Mouse (Mus musculus): ENCODE measurements around the gene Plaur. TPM values are rescaled to one million over a fixed set of nuclear protein-coding genes. Genes with fewer than 3 reads are reported as not detected.
A peak's percentile ranks its signal among the peaks of the same experiment; 100 is the strongest.

Plaur gene
- polyA plus RNA-seq, 1 experiment: 3.0 TPM

DNA sequence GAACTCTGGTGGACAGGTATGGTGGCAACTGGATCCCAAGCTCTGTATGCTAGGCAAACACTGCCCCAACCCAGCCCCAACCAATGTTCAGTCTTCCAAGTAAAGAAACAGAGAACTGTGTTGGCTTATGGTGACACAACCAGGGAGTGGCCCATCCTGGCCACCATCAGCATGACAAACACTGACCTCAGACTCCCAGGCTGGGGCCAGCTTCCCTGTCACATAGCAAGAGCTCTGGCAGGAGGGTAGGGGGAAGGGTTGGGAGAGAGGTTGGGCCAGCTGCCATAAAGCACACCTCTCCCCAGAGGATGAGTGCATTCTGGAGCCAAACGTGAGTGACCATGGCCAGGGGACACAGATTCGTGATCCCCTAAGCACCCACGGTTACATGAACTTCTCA lies 2.4 kb upstream of the Plaur start:
- peaks cover 27% of the 10 kb centered on the region; the same call in 1 of the 2 replicates for H3K4me1 ChIP-seq (ENCODE audit: control insufficient read depth, insufficient read depth, insufficient read length, low read length)
- H3K4me3 ChIP-seq (ENCODE audit: insufficient read depth, low read depth, low read length): no peak overlapping the region
- peak overlapping the region; percentile 63 for H3K27ac ChIP-seq (replicated peaks; ENCODE audit: low read depth, low read length)

- Histone ChIP-seq H3K4me3 (ENCODE audit: insufficient read depth, low read depth, low read length) (0 out of 2 replicates have a peak overlapping the region, but pooled peaks have one; percentile 1), H3K27ac (replicated peaks; ENCODE audit: low read depth, low read length) (peak overlapping the region; percentile 76), H3K4me1 (ENCODE audit: control insufficient read depth, insufficient read depth, insufficient read length, low read length) (peaks cover 18% of the 10 kb centered on the region; the same call in 1 of the 2 replicates)
Measured at GRCm38 (mm10) chr7:24461376-24462051, 770 bp upstream of the Plaur start.

- Histone ChIP-seq H3K27ac (replicated peaks; ENCODE audit: low read depth, low read length) (no peak overlapping the region), H3K4me1 (ENCODE audit: control insufficient read depth, insufficient read depth, insufficient read length, low read length) (peaks cover 2% of the 10 kb centered on the region; the same call in 1 of the 2 replicates), H3K4me3 (ENCODE audit: insufficient read depth, low read depth, low read length) (no peak overlapping the region)
Measured at GRCm38 (mm10) chr7:24466835-24467234, 4.6 kb downstream of the Plaur start.

DNA sequence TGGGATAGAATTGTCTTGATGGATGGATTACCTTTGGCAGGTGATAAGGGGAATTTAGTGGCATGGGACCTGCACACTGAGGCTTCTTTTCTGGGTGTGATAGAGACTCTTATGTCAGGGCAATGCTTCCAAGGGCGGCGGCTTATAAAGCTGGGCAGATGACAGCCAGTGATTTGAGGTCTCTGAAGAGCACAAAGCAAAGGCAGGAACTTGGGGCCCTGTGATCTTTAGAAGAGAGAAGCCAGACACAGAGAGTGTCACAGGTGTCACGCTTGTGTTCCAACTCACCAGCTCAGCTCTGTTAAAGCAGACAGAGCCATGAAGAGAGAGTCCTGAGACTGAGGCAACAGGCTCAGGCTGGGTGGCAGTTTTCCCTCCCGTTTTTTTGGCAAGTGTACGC lies 5.6 kb downstream of the Plaur start:
- Histone ChIP-seq H3K27ac (replicated peaks; ENCODE audit: low read depth, low read length) (no peak overlapping the region), H3K4me3 (ENCODE audit: insufficient read depth, low read depth, low read length) (no peak overlapping the region), H3K4me1 (ENCODE audit: control insufficient read depth, insufficient read depth, insufficient read length, low read length) (peaks cover 2% of the 10 kb centered on the region; the same call in 1 of the 2 replicates)

DNA sequence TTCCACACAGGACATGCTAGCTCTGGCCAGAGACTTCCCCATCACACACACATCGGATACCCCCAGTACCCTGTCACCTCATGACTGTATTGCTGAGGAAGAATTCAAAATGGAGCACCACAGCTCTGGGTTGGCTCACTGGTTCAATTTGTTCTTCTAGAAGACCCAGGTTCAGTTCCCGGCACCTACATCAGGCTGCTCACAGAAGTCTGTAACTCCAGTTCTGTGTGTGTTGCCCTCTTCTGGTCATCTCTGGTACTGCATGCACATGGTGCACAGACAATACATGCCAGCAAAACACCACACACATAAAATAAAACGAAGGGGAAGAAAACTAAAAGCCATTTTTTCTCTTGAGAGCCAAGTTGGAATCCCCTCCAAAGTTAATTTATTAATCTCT lies 6.8 kb downstream of the Plaur start:
- H3K4me1 ChIP-seq (ENCODE audit: control insufficient read depth, insufficient read depth, insufficient read length, low read length): peaks cover under 1% of the 10 kb centered on the region; the same call in 1 of the 2 replicates
- H3K27ac ChIP-seq (replicated peaks; ENCODE audit: low read depth, low read length): no peak overlapping the region
- no peak overlapping the region for H3K4me3 ChIP-seq (ENCODE audit: insufficient read depth, low read depth, low read length)

GRCm38 (mm10) chr7:24470356-24470755 lies 8.1 kb downstream of the Plaur start:
- H3K4me1 ChIP-seq (ENCODE audit: control insufficient read depth, insufficient read depth, insufficient read length, low read length): no peaks in the 10 kb centered on the region
- H3K4me3 ChIP-seq (ENCODE audit: insufficient read depth, low read depth, low read length): no peak overlapping the region
- no peak overlapping the region for H3K27ac ChIP-seq (replicated peaks; ENCODE audit: low read depth, low read length)

DNA sequence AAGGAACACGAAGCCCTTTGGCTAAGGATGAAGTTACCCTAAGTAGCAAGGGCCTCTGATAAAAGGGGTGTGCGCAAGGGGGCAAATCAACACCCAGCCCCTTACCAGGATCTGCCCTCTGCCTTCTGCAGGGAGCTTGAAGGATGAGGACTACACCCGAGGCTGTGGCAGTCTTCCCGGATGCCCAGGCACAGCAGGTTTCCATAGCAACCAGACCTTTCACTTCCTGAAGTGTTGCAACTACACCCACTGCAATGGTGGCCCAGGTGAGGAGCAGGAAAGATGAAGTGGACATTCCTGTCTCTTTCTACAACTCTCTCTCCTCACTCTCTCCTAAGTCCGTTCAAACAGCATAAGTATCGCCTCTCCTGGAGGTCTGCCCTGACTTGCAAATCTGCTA lies 10.2 kb downstream of the Plaur start:
- no peaks in the 10 kb centered on the region for H3K4me1 ChIP-seq (ENCODE audit: control insufficient read depth, insufficient read depth, insufficient read length, low read length)
- no peak overlapping the region for H3K4me3 ChIP-seq (ENCODE audit: insufficient read depth, low read depth, low read length)
- no peak overlapping the region for H3K27ac ChIP-seq (replicated peaks; ENCODE audit: low read depth, low read length)

- H3K4me1 ChIP-seq (ENCODE audit: control insufficient read depth, insufficient read depth, insufficient read length, low read length): no peaks in the 10 kb centered on the region
- no peak overlapping the region for H3K4me3 ChIP-seq (ENCODE audit: insufficient read depth, low read depth, low read length)
- no peak overlapping the region for H3K27ac ChIP-seq (replicated peaks; ENCODE audit: low read depth, low read length)
Measured at GRCm38 (mm10) chr7:24472937-24473336, 10.7 kb downstream of the Plaur start.

GRCm38 (mm10) chr7:24473913-24474529 lies 11.7 kb downstream of the Plaur start:
- Histone ChIP-seq H3K4me1 (ENCODE audit: control insufficient read depth, insufficient read depth, insufficient read length, low read length) (no peaks in the 10 kb centered on the region), H3K27ac (replicated peaks; ENCODE audit: low read depth, low read length) (no peak overlapping the region), H3K4me3 (ENCODE audit: insufficient read depth, low read depth, low read length) (no peak overlapping the region)

DNA sequence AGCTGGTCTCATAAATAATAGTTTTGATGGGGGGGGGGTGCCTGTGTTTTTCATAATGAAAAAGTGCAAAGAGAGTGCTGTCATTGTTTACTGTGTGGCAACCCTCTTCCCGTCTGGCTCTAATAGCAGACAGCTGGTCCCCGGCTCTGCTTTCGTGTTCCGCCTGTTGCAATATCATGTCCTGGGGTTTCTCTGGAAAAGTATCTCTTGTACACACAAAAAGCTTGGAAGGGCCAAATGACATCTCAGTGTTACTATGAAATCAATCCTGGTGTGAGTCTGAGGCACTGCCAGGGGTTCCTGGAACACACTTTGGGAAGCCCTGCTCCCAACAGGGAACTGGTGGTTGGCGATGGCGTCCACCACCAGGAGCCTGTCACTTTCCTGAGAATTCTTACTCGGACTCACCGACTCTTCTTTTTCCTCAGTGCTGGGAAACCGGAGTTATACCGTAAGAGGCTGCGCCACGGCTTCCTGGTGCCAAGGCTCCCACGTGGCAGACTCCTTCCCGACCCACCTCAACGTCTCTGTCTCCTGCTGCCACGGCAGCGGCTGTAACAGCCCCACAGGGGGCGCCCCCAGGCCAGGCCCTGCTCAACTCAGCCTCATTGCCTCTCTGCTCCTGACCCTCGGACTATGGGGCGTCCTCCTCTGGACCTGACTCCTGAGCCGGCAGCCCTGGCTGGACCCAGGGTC lies 12.7 kb downstream of the Plaur start:
- H3K27ac ChIP-seq (replicated peaks; ENCODE audit: low read depth, low read length): no peak overlapping the region
- H3K4me1 ChIP-seq (ENCODE audit: control insufficient read depth, insufficient read depth, insufficient read length, low read length): no peaks in the 10 kb centered on the region
- no peak overlapping the region for H3K4me3 ChIP-seq (ENCODE audit: insufficient read depth, low read depth, low read length)

GRCm38 (mm10) chr7:24476338-24476737 lies 14.1 kb downstream of the Plaur start:
- Histone ChIP-seq H3K27ac (replicated peaks; ENCODE audit: low read depth, low read length) (no peak overlapping the region), H3K4me3 (ENCODE audit: insufficient read depth, low read depth, low read length) (no peak overlapping the region), H3K4me1 (ENCODE audit: control insufficient read depth, insufficient read depth, insufficient read length, low read length) (peaks cover under 1% of the 10 kb centered on the region; the same call in 1 of the 2 replicates)

- Histone ChIP-seq H3K27ac (replicated peaks; ENCODE audit: low read depth, low read length) (no peak overlapping the region), H3K4me1 (ENCODE audit: control insufficient read depth, insufficient read depth, insufficient read length, low read length) (peaks cover 3% of the 10 kb centered on the region; the same call in 1 of the 2 replicates), H3K4me3 (ENCODE audit: insufficient read depth, low read depth, low read length) (no peak overlapping the region)
Measured at GRCm38 (mm10) chr7:24476856-24477255, 14.6 kb downstream of the Plaur start.

DNA sequence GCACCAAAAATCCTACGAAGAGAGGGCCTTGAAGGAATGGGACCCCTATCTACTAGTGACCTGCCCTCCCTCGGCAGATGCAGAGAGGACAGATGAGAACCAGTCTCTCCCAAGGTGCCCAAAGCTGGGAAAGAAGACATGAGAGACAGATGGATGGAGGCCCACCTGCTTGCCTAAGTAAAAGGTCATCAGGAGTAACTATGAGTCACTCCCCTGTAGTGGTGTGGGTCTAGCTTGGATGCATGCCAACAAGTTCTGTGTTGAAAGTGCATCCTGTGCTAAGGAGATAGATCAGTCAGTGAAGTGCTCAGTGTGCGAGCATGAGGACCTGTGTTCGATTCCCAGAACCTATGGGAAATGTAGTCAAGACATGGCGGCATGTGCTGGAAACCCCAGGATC lies 16.6 kb downstream of the Plaur start:
- peaks cover 3% of the 10 kb centered on the region; the same call in 1 of the 2 replicates for H3K4me1 ChIP-seq (ENCODE audit: control insufficient read depth, insufficient read depth, insufficient read length, low read length)
- no peak overlapping the region for H3K4me3 ChIP-seq (ENCODE audit: insufficient read depth, low read depth, low read length)
- H3K27ac ChIP-seq (replicated peaks; ENCODE audit: low read depth, low read length): no peak overlapping the region

DNA sequence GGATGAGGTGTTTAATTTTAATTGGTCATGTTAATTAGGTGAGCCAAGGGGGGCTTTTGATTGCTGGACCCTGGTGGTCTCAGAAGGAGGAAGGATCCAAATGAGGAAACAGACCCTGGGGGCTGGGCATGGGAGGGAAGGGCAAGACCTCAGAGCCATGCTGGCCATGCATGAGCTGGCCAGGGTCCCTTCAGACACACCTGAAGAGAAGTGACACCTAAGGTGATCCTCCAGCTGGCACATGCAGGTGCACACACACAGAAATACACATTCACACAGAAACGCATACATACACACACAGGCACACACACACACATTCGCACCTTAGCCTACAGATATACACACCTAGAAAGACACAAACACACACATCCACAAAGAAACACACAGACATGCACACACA lies 17.4 kb downstream of the Plaur start:
- no peak overlapping the region for H3K27ac ChIP-seq (replicated peaks; ENCODE audit: low read depth, low read length)
- H3K4me3 ChIP-seq (ENCODE audit: insufficient read depth, low read depth, low read length): no peak overlapping the region
- peaks cover 3% of the 10 kb centered on the region; the same call in 1 of the 2 replicates for H3K4me1 ChIP-seq (ENCODE audit: control insufficient read depth, insufficient read depth, insufficient read length, low read length)

DNA sequence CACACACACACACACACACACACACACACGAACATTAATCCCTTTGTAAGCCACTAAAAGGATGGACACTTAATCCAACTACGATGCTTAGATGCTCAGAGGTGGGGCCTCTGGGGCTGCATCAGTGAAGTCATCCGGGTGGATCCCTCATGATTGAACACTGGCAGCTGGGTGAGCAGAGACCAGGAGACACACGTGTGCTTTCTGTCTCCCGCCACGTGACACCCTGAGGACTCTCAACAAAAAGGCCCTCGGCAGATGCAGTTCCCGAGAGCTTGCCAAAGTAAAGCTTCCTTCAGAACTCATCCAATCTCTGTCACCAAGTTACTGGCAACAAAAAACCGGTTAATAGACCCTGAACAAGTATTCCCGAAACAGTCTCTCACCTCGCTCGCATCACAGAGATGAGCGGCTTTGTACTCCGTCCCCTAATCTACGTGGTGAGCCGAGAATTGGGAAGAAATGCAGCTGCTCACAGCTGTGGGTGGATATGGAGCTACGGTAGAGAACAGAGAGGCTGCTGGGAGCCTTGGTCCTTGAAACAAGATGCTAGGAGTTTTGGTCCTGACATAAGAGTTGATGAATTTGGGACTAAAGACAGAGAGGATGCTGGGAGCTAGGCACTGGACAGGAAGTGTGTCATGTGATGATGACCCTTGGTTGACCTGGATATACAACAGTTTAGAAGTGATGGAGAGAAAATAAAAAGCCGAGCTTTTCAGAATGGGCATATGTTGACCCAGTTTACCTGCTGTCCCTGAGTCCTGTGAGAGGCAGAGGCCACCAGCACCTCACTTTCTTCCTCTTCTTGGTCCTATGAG lies 18.0 kb downstream of the Plaur start:
- peaks cover 3% of the 10 kb centered on the region; the same call in 1 of the 2 replicates for H3K4me1 ChIP-seq (ENCODE audit: control insufficient read depth, insufficient read depth, insufficient read length, low read length)
- no peak overlapping the region for H3K4me3 ChIP-seq (ENCODE audit: insufficient read depth, low read depth, low read length)
- no peak overlapping the region for H3K27ac ChIP-seq (replicated peaks; ENCODE audit: low read depth, low read length)
